Comparison of ENCODE assay signal across 9 mouse cellular contexts in genomic region chr11:114912847-114913246, GRCm38 (mm10). TPM values are rescaled to one million over a fixed set of nuclear protein-coding genes. Genes with fewer than 3 reads are reported as not detected.
DNase-seq lines count a peak whose midpoint lies in the region; ATAC-seq lines count a peak whose summit lies in the region.
"Had no signal": no experiment of that assay in that cellular context is flagged by ENCODE, and none has a peak within 500 bp of the region (broad histone marks: within the 10 kb centered on the region; RNA-seq: fewer than 3 reads in every experiment).

No protein-coding gene starts in this region.

- H3K27me3 ChIP-seq in embryonic facial prominence, embryonic 13.5 days: 0 out of 2 replicates have a peak, but pooled peaks cover 4% of the 10 kb centered on the region
- H3K27me3 ChIP-seq: embryonic facial prominence, embryonic 15.5 days had no signal

- peak; percentile 80 for DNase-seq in A20 (ENCODE audit: low read depth, low spot score)
- DNase-seq in adrenal gland, postnatal 25 days: peak; percentile 69
- peak; percentile 63 to 68 for DNase-seq in heart, adult 9 months (ENCODE audit: low spot score in 2 of 2)
- DNase-seq in kidney, postnatal 4 days: peak; percentile 88 to 90
- DNase-seq in lung, adult 18-20 months: peak; percentile 68 to 70
- DNase-seq in testis, postnatal 14 days (ENCODE audit: low spot score): peak; percentile 31

- no peak overlapping the region for H3K27ac ChIP-seq in embryonic facial prominence, embryonic 13.5 days
- H3K27ac ChIP-seq: embryonic facial prominence, embryonic 15.5 days had no signal

- no peaks in the 10 kb centered on the region for H3K4me1 ChIP-seq in embryonic facial prominence, embryonic 13.5 days
- H3K4me1 ChIP-seq: embryonic facial prominence, embryonic 15.5 days had no signal

- H3K36me3 ChIP-seq in embryonic facial prominence, embryonic 13.5 days: no peaks in the 10 kb centered on the region
- H3K36me3 ChIP-seq: embryonic facial prominence, embryonic 15.5 days had no signal

- no peak overlapping the region for H3K4me2 ChIP-seq in embryonic facial prominence, embryonic 13.5 days
- H3K4me2 ChIP-seq: embryonic facial prominence, embryonic 15.5 days had no signal

- H3K9ac ChIP-seq in embryonic facial prominence, embryonic 13.5 days: no peak overlapping the region
- H3K9ac ChIP-seq: embryonic facial prominence, embryonic 15.5 days had no signal

- 13% methylated on average over 9 of the region's 9 CpGs for WGBS in embryonic facial prominence, embryonic 13.5 days

- H3K9me3 ChIP-seq in embryonic facial prominence, embryonic 13.5 days: no peaks in the 10 kb centered on the region
- H3K9me3 ChIP-seq: embryonic facial prominence, embryonic 15.5 days had no signal

- H3K4me3 ChIP-seq in embryonic facial prominence, embryonic 13.5 days: no peak overlapping the region
- H3K4me3 ChIP-seq: embryonic facial prominence, embryonic 15.5 days had no signal

- ATAC-seq in embryonic facial prominence, embryonic 13.5 days (ENCODE audit: insufficient number of reproducible peaks, insufficient read depth, low FRiP score, low TSS enrichment, low read depth): peak; percentile 17; the same call in 1 of the 2 replicates
- ATAC-seq in neutrophil, adult 5-6 weeks (ENCODE audit: extremely low read depth, insufficient number of reproducible peaks, low FRiP score, poor library complexity, severe bottlenecking): peak; percentile 70

RNA-seq across cellular contexts. Expression of gene Cd300lb, which starts 21.3 kb away (rescaled TPM):
- 0.57 and 0.64 TPM in 2 replicates for total RNA-seq in adrenal gland, postnatal 25 days (2021)
- polyA plus RNA-seq in embryonic facial prominence, embryonic 13.5 days (2015; fragmentation: Nextera tagmentation; extraction: Ambion mirVana): 0.15 and 0.32 TPM in 2 replicates
- total RNA-seq in neutrophil, adult 5-6 weeks (2017): 222 and 223 TPM in 2 replicates

RNA-seq across cellular contexts. Expression of gene Cd300a, which starts 23.0 kb away (rescaled TPM):
- total RNA-seq in adrenal gland, postnatal 25 days (2021): 0.76 and 0.95 TPM in 2 replicates
- polyA plus RNA-seq in embryonic facial prominence, embryonic 13.5 days (2015; fragmentation: Nextera tagmentation; extraction: Ambion mirVana): 1.0 and 2.3 TPM in 2 replicates
- total RNA-seq in neutrophil, adult 5-6 weeks (2017): 100 and 105 TPM in 2 replicates

RNA-seq across cellular contexts. Expression of gene Cd300c, which starts 56.1 kb away (rescaled TPM):
- not detected in 2 replicates for total RNA-seq in adrenal gland, postnatal 25 days (2021)
- polyA plus RNA-seq in embryonic facial prominence, embryonic 13.5 days (2015; fragmentation: Nextera tagmentation; extraction: Ambion mirVana): not detected in 2 replicates
- not detected in 2 replicates for total RNA-seq in neutrophil, adult 5-6 weeks (2017)
- polyA plus RNA-seq: embryonic facial prominence, embryonic 15.5 days had no signal

Comparison
In these comparisons a context has a peak if more than half of its experiments do, and no peak if none do; other contexts are left out.
1. DNase-seq: peak in every context shown above with its lines; median percentile 89 in kidney, postnatal 4 days; 80 in A20; 69 in adrenal gland, postnatal 25 days; 69 in lung, adult 18-20 months; 66 in heart, adult 9 months; 31 in testis, postnatal 14 days.
2. RNA of gene Cd300lb, which starts 21.3 kb away (total RNA-seq): 222 to 223 TPM in neutrophil, adult 5-6 weeks; 0.57 to 0.64 TPM in adrenal gland, postnatal 25 days; every median in the first group is over 100 times any median in the second.
3. RNA of gene Cd300a, which starts 23.0 kb away (total RNA-seq): 100 to 105 TPM in neutrophil, adult 5-6 weeks; 0.76 to 0.95 TPM in adrenal gland, postnatal 25 days; every median in the first group is over 10 times any median in the second.